Mouse (Mus musculus) kidney, embryonic 16.5 days (tissue): ENCODE measurements around the gene Ceacam10. TPM values are rescaled to one million over a fixed set of nuclear protein-coding genes. Genes with fewer than 3 reads are reported as not detected.

ENCODE experiments used
- polyA plus RNA-seq: library from polyadenylated mRNA; unstranded; fragments of >200 nt; fragmentation: Nextera tagmentation; extraction: Ambion mirVana; gene quantifications from 2 replicates; pipeline ENCODE4 v1.2.1, GENCODE M21; 2015

The Ceacam10 gene
- polyA plus RNA-seq, 1 experiment from 2014 or later, result 0.44 TPM

Other genes starting within 250 kb of the Ceacam10 start
- 7.2 and 7.8 TPM in 2 replicates for gene Irgq, start 246.5 kb upstream of the Ceacam10 start, polyA plus RNA-seq
- 0.64 and 1.0 TPM in 2 replicates for gene Pinlyp, start 231.1 kb upstream of the Ceacam10 start, polyA plus RNA-seq
- 159 and 164 TPM in 2 replicates for gene Xrcc1, start 230.9 kb upstream of the Ceacam10 start, polyA plus RNA-seq
- 53.0 and 55.2 TPM in 2 replicates for gene Ethe1, start 189.7 kb upstream of the Ceacam10 start, polyA plus RNA-seq
- gene Zfp575, start 189.6 kb upstream of the Ceacam10 start, polyA plus RNA-seq, result 3.8 and 3.9 TPM in 2 replicates
- gene Phldb3, start 166.4 kb upstream of the Ceacam10 start, polyA plus RNA-seq, result 0.14 and 0.22 TPM in 2 replicates
- 0.75 and 1.0 TPM in 2 replicates for gene Lypd3, start 140.7 kb upstream of the Ceacam10 start, polyA plus RNA-seq
- 0.20 TPM in 1 of 2 replicates, not detected in the other for gene Tex101, start 100.5 kb upstream of the Ceacam10 start, polyA plus RNA-seq
- gene BC049730, start 68.0 kb upstream of the Ceacam10 start, polyA plus RNA-seq, result not detected in 2 replicates
- not detected in 2 replicates for gene Gm4763, start 50.3 kb upstream of the Ceacam10 start, polyA plus RNA-seq
- 0.30 and 0.61 TPM in 2 replicates for gene Cd177, start 16.9 kb upstream of the Ceacam10 start, polyA plus RNA-seq
- gene Gm9844, start 85.0 kb downstream of the Ceacam10 start, polyA plus RNA-seq, result 8.3 and 21.9 TPM in 2 replicates
- gene Lypd4, start 92.7 kb downstream of the Ceacam10 start, polyA plus RNA-seq, result not detected in 2 replicates
- gene Dmrtc2, start 92.9 kb downstream of the Ceacam10 start, polyA plus RNA-seq, result not detected in 2 replicates
- gene Rps19, start 107.2 kb downstream of the Ceacam10 start, polyA plus RNA-seq, result 2,217 and 2,364 TPM in 2 replicates
- gene Cd79a, start 120.2 kb downstream of the Ceacam10 start, polyA plus RNA-seq, result 1.8 and 2.0 TPM in 2 replicates
- gene Arhgef1, start 125.7 kb downstream of the Ceacam10 start, polyA plus RNA-seq, result 94.7 and 105 TPM in 2 replicates
- not detected in 2 replicates for gene Gm4881, start 167.3 kb downstream of the Ceacam10 start, polyA plus RNA-seq
- gene Rabac1, start 195.5 kb downstream of the Ceacam10 start, polyA plus RNA-seq, result 183 and 199 TPM in 2 replicates
- 0.66 and 1.5 TPM in 2 replicates for gene Atp1a3, start 228.8 kb downstream of the Ceacam10 start, polyA plus RNA-seq